Mouse (Mus musculus): ENCODE results near the gene Krt5. TPM values are rescaled to one million over a fixed set of nuclear protein-coding genes. Genes with fewer than 3 reads are reported as not detected.

The Krt5 gene
- total RNA-seq (2018; cell fraction: chromatin; rRNA removed) = not detected
- not detected for total RNA-seq (2018; cell fraction: cytosol; rRNA removed)
- not detected for total RNA-seq (2018; cell fraction: nucleus; rRNA removed)
- not detected in 3 replicates for polyA plus RNA-seq (2018)

DNA sequence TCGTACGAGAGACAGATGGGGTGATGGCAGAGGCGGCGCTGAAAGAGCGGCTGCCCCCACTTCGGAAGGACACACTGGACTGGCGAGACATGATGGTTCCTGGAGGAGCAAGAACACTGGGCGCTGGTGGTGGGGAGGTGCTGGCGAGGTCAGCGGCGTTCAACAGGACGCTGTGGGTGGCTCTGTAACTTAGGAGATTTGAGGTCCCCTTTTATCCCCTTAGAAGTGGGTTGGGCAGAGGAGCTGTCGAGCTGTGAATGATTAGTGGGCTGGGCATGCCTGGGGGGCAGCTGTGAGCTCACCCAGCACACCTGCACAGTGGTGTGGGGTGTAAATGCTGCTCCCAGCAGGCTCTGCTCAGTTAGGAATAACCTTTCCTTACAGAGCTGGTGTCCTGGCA is at the start of gene Krt5:
Krt5 (minus strand) TSS at position 179 of the 400 bp plus-strand sequence.
- no peaks in the 10 kb centered on the region for H3K79me2 ChIP-seq (ENCODE audit: inconsistent target)
- 72% methylated on average over 13 of the region's 13 CpGs for WGBS (ENCODE audit: missing documents)
- H3K27ac ChIP-seq = no peak within 1 kb of the TSS
- H3K4me3 ChIP-seq (ENCODE audit: inconsistent target) = no peak within 1 kb of the TSS
- no peaks in the 10 kb centered on the region for H3K36me3 ChIP-seq (ENCODE audit: inconsistent target)

DNA sequence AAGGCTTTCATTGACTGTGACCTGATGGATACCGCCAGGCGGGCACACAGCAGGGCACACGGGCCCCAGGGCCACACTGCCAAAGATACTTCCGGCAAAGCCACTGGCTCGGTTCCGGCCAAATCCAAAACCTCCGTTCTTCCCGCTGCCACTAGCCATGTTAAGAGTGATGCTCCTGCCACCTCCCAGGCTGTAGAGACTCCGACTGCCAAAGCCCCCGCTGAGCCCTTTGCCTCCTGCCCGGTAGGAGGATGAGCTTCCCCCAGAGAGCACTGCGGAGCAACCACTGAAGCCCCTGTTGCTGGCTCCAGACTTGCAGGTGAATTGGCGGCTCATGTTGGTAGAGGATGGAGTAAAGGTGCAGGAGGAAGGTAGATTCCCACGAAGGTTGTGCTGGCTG is 30.0 kb upstream of the Krt5 start, which contains the start of gene Krt71:
Krt71 (minus strand) TSS at position 399 of the 400 bp plus-strand sequence.
- 60% methylated on average over 14 of the region's 14 CpGs for WGBS (ENCODE audit: missing documents)
- Histone ChIP-seq H3K36me3 (ENCODE audit: inconsistent target) (no peaks in the 10 kb centered on the region), H3K79me2 (ENCODE audit: inconsistent target) (no peaks in the 10 kb centered on the region)

GRCm38 (mm10) chr15:101737786-101738185 is 25.1 kb upstream of the Krt5 start:
- Histone ChIP-seq H3K4me3 (ENCODE audit: inconsistent target) (no peak overlapping the region), H3K79me2 (ENCODE audit: inconsistent target) (no peaks in the 10 kb centered on the region), H3K27ac (no peak overlapping the region), H3K36me3 (ENCODE audit: inconsistent target) (no peaks in the 10 kb centered on the region)
- 76% methylated on average over 6 of the region's 7 CpGs for WGBS (ENCODE audit: missing documents)

More for the DNA sequence above, 30.0 kb upstream of the Krt5 start, which contains the start of gene Krt71:
- no peak within 1 kb of the TSS for H3K27ac ChIP-seq
- no peak within 1 kb of the TSS for H3K4me3 ChIP-seq (ENCODE audit: inconsistent target)

DNA sequence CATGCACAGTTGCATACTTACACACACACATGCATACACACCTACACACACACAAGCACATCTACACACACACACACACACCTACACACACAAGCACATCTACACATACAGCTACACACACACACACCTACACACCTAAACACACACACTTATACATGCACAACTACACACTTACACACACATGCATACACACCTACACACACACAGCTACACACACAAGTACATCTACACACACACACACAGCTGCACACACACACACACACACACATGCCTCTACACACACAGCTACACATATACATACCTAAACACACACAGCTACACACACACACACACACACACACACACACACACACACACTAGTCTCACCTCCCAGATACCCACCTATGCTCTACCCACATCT is 18.0 kb upstream of the Krt5 start:
- Histone ChIP-seq H3K79me2 (ENCODE audit: inconsistent target) (no peaks in the 10 kb centered on the region), H3K4me3 (ENCODE audit: inconsistent target) (no peak overlapping the region), H3K27ac (no peak overlapping the region), H3K36me3 (ENCODE audit: inconsistent target) (no peaks in the 10 kb centered on the region)

GRCm38 (mm10) chr15:101724686-101725085 is 12.0 kb upstream of the Krt5 start:
- no peak overlapping the region for H3K4me3 ChIP-seq (ENCODE audit: inconsistent target)
- H3K36me3 ChIP-seq (ENCODE audit: inconsistent target) = no peaks in the 10 kb centered on the region
- WGBS (ENCODE audit: missing documents) = 40% methylated on average over 5 of the region's 5 CpGs
- H3K79me2 ChIP-seq (ENCODE audit: inconsistent target) = no peaks in the 10 kb centered on the region
- H3K27ac ChIP-seq = no peak overlapping the region

DNA sequence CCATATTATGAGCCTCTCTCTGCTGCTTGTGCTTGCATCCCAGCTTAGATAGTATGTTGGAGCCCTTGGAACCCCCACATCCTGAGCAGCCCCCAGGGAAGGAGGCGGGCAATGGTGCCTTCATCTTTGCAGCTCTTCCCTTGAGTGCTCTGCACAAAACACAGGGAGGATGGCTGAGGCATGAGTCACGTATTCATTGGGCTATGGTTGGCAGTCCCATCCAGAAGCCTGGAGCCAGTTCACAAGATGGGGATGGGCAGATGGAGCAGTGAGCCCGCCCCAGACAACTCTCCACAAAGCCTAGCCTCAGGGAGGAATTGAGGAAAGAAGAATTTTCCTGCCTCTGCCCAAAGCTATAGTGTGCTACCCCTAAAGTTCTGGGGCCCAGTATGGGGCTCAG is 3.1 kb upstream of the Krt5 start:
- H3K36me3 ChIP-seq (ENCODE audit: inconsistent target) = no peaks in the 10 kb centered on the region
- no peaks in the 10 kb centered on the region for H3K79me2 ChIP-seq (ENCODE audit: inconsistent target)
- WGBS (ENCODE audit: missing documents) = 86% methylated on average over 3 of the region's 3 CpGs

DNA sequence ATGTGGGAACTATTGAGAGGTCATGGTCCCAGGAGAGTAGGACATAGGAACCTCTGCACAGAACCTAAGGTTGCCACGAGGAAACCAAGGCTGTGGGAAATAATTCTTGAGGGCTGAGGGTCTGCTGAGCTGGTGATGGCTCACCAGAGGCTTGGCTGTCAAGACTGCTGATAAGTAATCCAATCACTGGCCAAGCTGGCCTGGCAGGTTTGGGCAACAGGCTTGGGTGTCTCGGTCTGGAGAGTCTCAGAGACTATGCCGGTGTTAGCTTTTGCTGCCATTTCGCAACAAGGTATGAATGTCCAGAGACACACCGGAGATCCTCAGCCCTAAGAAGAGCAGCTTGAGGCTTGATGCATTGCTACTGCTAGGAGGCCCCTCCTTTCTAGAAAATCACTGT is 1.7 kb upstream of the Krt5 start:
- Histone ChIP-seq H3K27ac (no peak overlapping the region), H3K79me2 (ENCODE audit: inconsistent target) (no peaks in the 10 kb centered on the region), H3K36me3 (ENCODE audit: inconsistent target) (no peaks in the 10 kb centered on the region), H3K4me3 (ENCODE audit: inconsistent target) (no peak overlapping the region)
- 79% methylated on average over 5 of the region's 5 CpGs for WGBS (ENCODE audit: missing documents)

More for the DNA sequence above, 3.1 kb upstream of the Krt5 start:
- no peak overlapping the region for H3K4me3 ChIP-seq (ENCODE audit: inconsistent target)
- no peak overlapping the region for H3K27ac ChIP-seq

- Histone ChIP-seq H3K4me3 (ENCODE audit: inconsistent target) (no peak overlapping the region), H3K27ac (no peak overlapping the region), H3K36me3 (ENCODE audit: inconsistent target) (no peaks in the 10 kb centered on the region), H3K79me2 (ENCODE audit: inconsistent target) (no peaks in the 10 kb centered on the region)
- WGBS (ENCODE audit: missing documents) = 85% methylated on average over 8 of the region's 8 CpGs
Observed at GRCm38 (mm10) chr15:101713731-101714130, 1.0 kb upstream of the Krt5 start.

GRCm38 (mm10) chr15:101708683-101709082 is 4.0 kb downstream of the Krt5 start:
- H3K4me3 ChIP-seq (ENCODE audit: inconsistent target) = no peak overlapping the region
- no peaks in the 10 kb centered on the region for H3K36me3 ChIP-seq (ENCODE audit: inconsistent target)
- 75% methylated on average over 11 of the region's 11 CpGs for WGBS (ENCODE audit: missing documents)
- H3K79me2 ChIP-seq (ENCODE audit: inconsistent target) = no peaks in the 10 kb centered on the region
- H3K27ac ChIP-seq = no peak overlapping the region

- H3K4me3 ChIP-seq (ENCODE audit: inconsistent target) = no peak overlapping the region
- no peak overlapping the region for H3K27ac ChIP-seq
- H3K79me2 ChIP-seq (ENCODE audit: inconsistent target) = no peaks in the 10 kb centered on the region
- 86% methylated on average over 9 of the region's 9 CpGs for WGBS (ENCODE audit: missing documents)
- no peaks in the 10 kb centered on the region for H3K36me3 ChIP-seq (ENCODE audit: inconsistent target)
Observed at GRCm38 (mm10) chr15:101707454-101707853, 5.2 kb downstream of the Krt5 start.

- Histone ChIP-seq H3K27ac (no peak overlapping the region), H3K79me2 (ENCODE audit: inconsistent target) (no peaks in the 10 kb centered on the region), H3K4me3 (ENCODE audit: inconsistent target) (no peak overlapping the region), H3K36me3 (ENCODE audit: inconsistent target) (no peaks in the 10 kb centered on the region)
- 73% methylated on average over 4 of the region's 4 CpGs for WGBS (ENCODE audit: missing documents)
Observed at GRCm38 (mm10) chr15:101704066-101704465, 8.6 kb downstream of the Krt5 start.

DNA sequence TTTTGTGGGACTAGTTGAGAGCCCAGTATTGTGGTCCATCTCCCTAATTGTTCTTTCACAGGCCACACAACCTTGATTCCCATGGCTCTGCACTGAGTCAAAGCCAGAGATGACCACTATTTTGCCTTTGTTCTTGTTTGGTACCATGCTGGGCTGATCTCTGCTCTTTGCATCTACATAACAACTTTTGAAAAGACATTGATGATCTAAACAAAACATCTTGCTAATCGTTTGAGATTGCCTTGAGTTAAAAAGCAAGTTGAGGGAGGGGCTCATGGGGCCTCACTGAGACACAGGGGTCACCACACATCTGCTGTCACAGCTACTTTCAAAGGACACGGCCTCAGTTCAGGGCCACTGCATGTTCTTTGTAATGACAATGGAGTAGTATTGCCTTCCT is 10.3 kb downstream of the Krt5 start:
- H3K4me3 ChIP-seq (ENCODE audit: inconsistent target) = no peak overlapping the region
- 60% methylated on average over 2 of the region's 2 CpGs for WGBS (ENCODE audit: missing documents)

GRCm38 (mm10) chr15:101699866-101700265 is 12.8 kb downstream of the Krt5 start:
- H3K27ac ChIP-seq = no peak overlapping the region
- H3K79me2 ChIP-seq (ENCODE audit: inconsistent target) = no peaks in the 10 kb centered on the region
- WGBS (ENCODE audit: missing documents) = 77% methylated on average over 8 of the region's 8 CpGs
- H3K4me3 ChIP-seq (ENCODE audit: inconsistent target) = no peak overlapping the region
- no peaks in the 10 kb centered on the region for H3K36me3 ChIP-seq (ENCODE audit: inconsistent target)

More for the DNA sequence above, 10.3 kb downstream of the Krt5 start:
- H3K79me2 ChIP-seq (ENCODE audit: inconsistent target) = no peaks in the 10 kb centered on the region
- no peaks in the 10 kb centered on the region for H3K36me3 ChIP-seq (ENCODE audit: inconsistent target)
- H3K27ac ChIP-seq = no peak overlapping the region

- 47% methylated on average over 3 of the region's 3 CpGs for WGBS (ENCODE audit: missing documents)
- no peak overlapping the region for H3K4me3 ChIP-seq (ENCODE audit: inconsistent target)
- H3K36me3 ChIP-seq (ENCODE audit: inconsistent target) = no peaks in the 10 kb centered on the region
- H3K79me2 ChIP-seq (ENCODE audit: inconsistent target) = no peaks in the 10 kb centered on the region
- H3K27ac ChIP-seq = no peak overlapping the region
Observed at GRCm38 (mm10) chr15:101699192-101699591, 13.5 kb downstream of the Krt5 start.

DNA sequence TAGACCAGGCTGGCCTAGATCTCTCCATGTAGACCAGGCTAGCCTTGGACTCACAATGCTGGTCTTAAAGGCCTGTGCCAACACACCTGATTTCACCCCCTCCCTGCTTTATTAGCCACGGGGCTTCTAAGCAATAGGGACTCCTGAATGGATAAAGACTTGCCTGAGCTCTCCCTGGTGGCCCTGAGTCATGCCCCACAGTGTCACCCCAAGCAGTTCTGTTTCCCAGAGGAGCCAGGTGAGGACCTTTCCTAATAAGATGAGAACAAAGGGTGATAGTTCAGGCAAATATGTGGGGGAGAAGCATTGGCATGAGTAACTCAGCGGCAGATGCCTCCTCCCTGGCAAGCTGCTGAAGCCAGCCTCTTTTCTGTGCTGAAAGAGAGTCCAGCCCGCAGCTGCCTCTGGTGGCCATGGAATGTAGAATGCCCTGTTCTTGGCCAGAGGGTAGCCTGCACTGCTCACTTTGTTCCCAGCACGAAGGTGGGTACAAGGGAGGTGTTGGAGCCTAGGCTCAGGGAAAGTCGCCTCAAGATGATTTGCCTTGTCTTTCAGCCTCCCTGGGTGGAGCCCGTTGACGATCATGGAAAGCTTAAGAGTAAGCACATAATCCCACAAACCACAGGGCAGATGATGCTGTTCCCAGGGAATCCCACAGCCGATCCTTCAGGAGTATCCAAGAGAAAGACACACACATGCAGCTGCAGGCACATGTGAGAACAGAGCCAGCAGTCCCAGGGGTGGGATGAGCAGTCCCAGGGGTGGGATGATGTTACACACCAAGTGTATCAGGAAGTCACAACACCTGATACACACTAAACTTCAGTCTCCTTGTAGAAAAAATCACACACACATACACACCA is 15.1 kb downstream of the Krt5 start:
- H3K36me3 ChIP-seq (ENCODE audit: inconsistent target) = no peaks in the 10 kb centered on the region
- H3K79me2 ChIP-seq (ENCODE audit: inconsistent target) = no peaks in the 10 kb centered on the region
- 81% methylated on average over 8 of the region's 8 CpGs for WGBS (ENCODE audit: missing documents)
- no peak overlapping the region for H3K27ac ChIP-seq
- no peak overlapping the region for H3K4me3 ChIP-seq (ENCODE audit: inconsistent target)
